Mouse (Mus musculus) olfactory bulb, adult 2 months (tissue): Measurements from ENCODE around the gene Noto.

Experiments
- CTCF ChIP-seq: fragments of 200-500 bp; IDR thresholded peaks from 2 replicates; pipeline ENCODE4 v1.5.1; 2012; ENCODE audit warnings: low read depth, mild to moderate bottlenecking, low read length, moderate library complexity; ENCODE audit not compliant: insufficient read depth
- POLR2A ChIP-seq: fragments of 200-500 bp; IDR thresholded peaks from 2 replicates; pipeline ENCODE4 v1.6.1; 2012; ENCODE audit warnings: mild to moderate bottlenecking, low read depth, low read length, moderate library complexity; ENCODE audit not compliant: insufficient read depth

- TF ChIP-seq POLR2A (no peak), CTCF (no peak)
Measured at GRCm38 (mm10) chr6:85471962-85472361, 48.3 kb downstream of the Noto start.
